Mouse (Mus musculus): ENCODE data around the gene Rai14. TPM values are rescaled to one million over a fixed set of nuclear protein-coding genes. Genes with fewer than 3 reads are reported as not detected.

The Rai14 gene
- polyA plus RNA-seq, 1 experiment from 2014 or later, result 81.3 TPM

DNA sequence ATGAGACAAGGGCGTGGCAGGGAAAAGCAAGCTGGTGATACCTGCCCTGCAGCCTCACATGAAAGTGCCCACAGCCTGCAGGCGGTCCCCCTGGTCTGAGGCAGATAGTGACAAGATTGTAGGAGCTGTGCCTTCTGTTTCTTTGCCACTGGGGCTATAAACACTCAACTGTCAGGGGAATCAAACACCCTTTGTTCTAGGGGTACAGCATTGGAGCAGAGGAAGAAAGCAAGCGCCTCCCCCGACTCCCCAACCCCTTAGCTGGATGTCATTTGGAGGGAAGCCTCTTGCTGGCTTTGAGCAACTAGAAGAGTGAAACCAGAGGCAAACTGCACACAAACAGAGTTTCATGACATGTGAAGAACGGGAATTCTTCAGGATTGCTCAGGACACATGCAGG, 8.7 kb downstream of the Rai14 start:
- no peak for ATAC-seq (ENCODE audit: low FRiP score, low read depth)
- Histone ChIP-seq H3K9ac (replicated peaks) (no peak overlapping the region), H3K36me3 (peaks cover 27% of the 10 kb centered on the region; the same call in 1 of the 2 replicates), H3K4me1 (peaks cover 8% of the 10 kb centered on the region; the same call in 1 of the 2 replicates), H3K4me3 (no peak overlapping the region), H3K9me3 (no peaks in the 10 kb centered on the region), H3K4me2 (replicated peaks) (no peak overlapping the region), H3K27ac (replicated peaks) (no peak overlapping the region), H3K27me3 (no peaks in the 10 kb centered on the region)
- 80% methylated on average over 5 of the region's 5 CpGs for WGBS

DNA sequence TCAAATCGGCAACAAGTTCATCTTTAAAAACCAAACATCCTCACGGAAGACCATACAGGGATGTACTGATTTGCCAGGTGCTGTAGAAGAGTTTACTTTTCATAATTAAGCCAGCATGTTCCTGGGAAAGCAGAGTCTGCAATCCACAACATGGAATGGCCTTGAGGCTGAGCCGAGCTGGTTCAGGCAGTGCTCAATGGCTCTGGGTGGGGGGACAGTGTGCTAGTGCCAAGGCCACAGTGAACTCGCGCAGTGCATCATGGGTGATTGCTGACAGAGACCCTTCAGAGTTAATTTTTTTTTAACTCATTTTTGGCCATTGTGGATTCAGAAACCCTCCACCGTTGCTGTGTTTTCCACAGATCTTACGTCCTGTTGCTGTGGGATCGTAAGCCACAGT, 10.1 kb downstream of the Rai14 start:
- Histone ChIP-seq H3K36me3 (peaks cover 24% of the 10 kb centered on the region; the same call in 1 of the 2 replicates), H3K27ac (replicated peaks) (no peak overlapping the region), H3K9ac (replicated peaks) (no peak overlapping the region), H3K4me2 (replicated peaks) (no peak overlapping the region), H3K27me3 (no peaks in the 10 kb centered on the region), H3K4me1 (peaks cover 8% of the 10 kb centered on the region; the same call in 1 of the 2 replicates), H3K9me3 (no peaks in the 10 kb centered on the region), H3K4me3 (no peak overlapping the region)
- ATAC-seq (ENCODE audit: low FRiP score, low read depth), result no peak
- WGBS, result 92% methylated on average over 8 of the region's 8 CpGs

- no peaks in the 10 kb centered on the region for H3K9me3 ChIP-seq
- H3K4me3 ChIP-seq, result no peak overlapping the region
- H3K4me1 ChIP-seq, result peaks cover 16% of the 10 kb centered on the region
- peaks cover 11% of the 10 kb centered on the region; the same call in 1 of the 2 replicates for H3K36me3 ChIP-seq
- H3K27me3 ChIP-seq, result no peaks in the 10 kb centered on the region
- H3K27ac ChIP-seq (replicated peaks), result no peak overlapping the region
- 89% methylated on average over 5 of the region's 5 CpGs for WGBS
- ATAC-seq (ENCODE audit: low FRiP score, low read depth), result no peak
- H3K4me2 ChIP-seq (replicated peaks), result no peak overlapping the region
- H3K9ac ChIP-seq (replicated peaks), result no peak overlapping the region
Measured at GRCm38 (mm10) chr15:10701571-10701970, 12.9 kb downstream of the Rai14 start.

- Histone ChIP-seq H3K4me2 (replicated peaks) (no peak overlapping the region), H3K9ac (replicated peaks) (no peak overlapping the region), H3K4me1 (peaks cover 19% of the 10 kb centered on the region), H3K4me3 (no peak overlapping the region), H3K27ac (replicated peaks) (no peak overlapping the region), H3K27me3 (no peaks in the 10 kb centered on the region), H3K36me3 (peaks cover 9% of the 10 kb centered on the region; the same call in 1 of the 2 replicates), H3K9me3 (no peaks in the 10 kb centered on the region)
- ATAC-seq (ENCODE audit: low FRiP score, low read depth), result no peak
- 96% methylated on average over 9 of the region's 9 CpGs for WGBS
Measured at GRCm38 (mm10) chr15:10700891-10701466, 13.4 kb downstream of the Rai14 start.

- Histone ChIP-seq H3K4me1 (peaks cover 21% of the 10 kb centered on the region), H3K9ac (replicated peaks) (no peak overlapping the region), H3K27ac (replicated peaks) (no peak overlapping the region), H3K27me3 (no peaks in the 10 kb centered on the region), H3K4me3 (no peak overlapping the region), H3K9me3 (no peaks in the 10 kb centered on the region), H3K4me2 (replicated peaks) (no peak overlapping the region), H3K36me3 (peaks cover 8% of the 10 kb centered on the region; the same call in 1 of the 2 replicates)
- WGBS, result 71% methylated on average over 8 of the region's 8 CpGs
- ATAC-seq (ENCODE audit: low FRiP score, low read depth), result no peak
Measured at GRCm38 (mm10) chr15:10696478-10697234, 17.8 kb downstream of the Rai14 start.

GRCm38 (mm10) chr15:10692627-10693026, 21.8 kb downstream of the Rai14 start:
- Histone ChIP-seq H3K4me3 (no peak overlapping the region), H3K9me3 (no peaks in the 10 kb centered on the region), H3K4me1 (peaks cover 20% of the 10 kb centered on the region), H3K9ac (replicated peaks) (no peak overlapping the region), H3K36me3 (peaks cover 22% of the 10 kb centered on the region), H3K27me3 (no peaks in the 10 kb centered on the region), H3K4me2 (replicated peaks) (no peak overlapping the region), H3K27ac (replicated peaks) (no peak overlapping the region)
- 79% methylated on average over 4 of the region's 4 CpGs for WGBS
- no peak for ATAC-seq (ENCODE audit: low FRiP score, low read depth)

GRCm38 (mm10) chr15:10691481-10691880, 22.9 kb downstream of the Rai14 start:
- no peaks in the 10 kb centered on the region for H3K27me3 ChIP-seq
- ATAC-seq (ENCODE audit: low FRiP score, low read depth), result no peak
- 61% methylated on average over 6 of the region's 6 CpGs for WGBS

DNA sequence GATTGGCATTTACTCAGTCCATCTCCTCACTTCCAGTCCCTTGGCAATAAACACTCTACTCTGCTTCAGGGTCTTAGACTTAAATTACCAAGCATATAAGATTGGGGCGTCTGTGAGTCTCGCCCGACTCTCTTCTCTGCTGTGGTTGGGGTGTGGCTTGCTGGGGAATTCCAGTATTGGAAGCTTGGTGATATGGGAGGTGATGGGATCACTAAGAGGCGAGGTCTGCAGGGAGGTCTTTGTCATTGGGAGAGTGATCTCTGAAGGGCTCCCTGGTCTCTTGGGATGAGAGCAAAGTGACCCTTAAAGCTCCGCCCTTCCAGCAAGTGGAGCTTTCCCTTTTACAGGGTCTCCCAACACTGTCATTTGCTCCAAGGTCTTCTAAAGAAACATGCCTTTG, 23.5 kb downstream of the Rai14 start:
- Histone ChIP-seq H3K4me1 (peaks cover 10% of the 10 kb centered on the region; the same call in 1 of the 2 replicates), H3K4me3 (no peak overlapping the region), H3K9ac (replicated peaks) (no peak overlapping the region), H3K36me3 (peaks cover 24% of the 10 kb centered on the region), H3K27me3 (no peaks in the 10 kb centered on the region), H3K4me2 (replicated peaks) (no peak overlapping the region), H3K27ac (replicated peaks) (no peak overlapping the region), H3K9me3 (no peaks in the 10 kb centered on the region)
- ATAC-seq (ENCODE audit: low FRiP score, low read depth), result no peak
- WGBS, result 88% methylated on average over 5 of the region's 5 CpGs

More at GRCm38 (mm10) chr15:10691481-10691880, 22.9 kb downstream of the Rai14 start:
- H3K4me2 ChIP-seq (replicated peaks), result no peak overlapping the region
- H3K4me3 ChIP-seq, result no peak overlapping the region
- no peak overlapping the region for H3K27ac ChIP-seq (replicated peaks)
- H3K36me3 ChIP-seq, result peaks cover 22% of the 10 kb centered on the region
- H3K9ac ChIP-seq (replicated peaks), result no peak overlapping the region
- peaks cover 12% of the 10 kb centered on the region for H3K4me1 ChIP-seq
- H3K9me3 ChIP-seq, result no peaks in the 10 kb centered on the region

- H3K9me3 ChIP-seq, result no peaks in the 10 kb centered on the region
- H3K27ac ChIP-seq (replicated peaks), result no peak overlapping the region
- peaks cover 13% of the 10 kb centered on the region; the same call in 1 of the 2 replicates for H3K4me1 ChIP-seq
- H3K9ac ChIP-seq (replicated peaks), result no peak overlapping the region
- 85% methylated on average over 13 of the region's 13 CpGs for WGBS
- no peak overlapping the region for H3K4me2 ChIP-seq (replicated peaks)
- no peak overlapping the region for H3K4me3 ChIP-seq
- H3K36me3 ChIP-seq, result peaks cover 25% of the 10 kb centered on the region
- no peaks in the 10 kb centered on the region for H3K27me3 ChIP-seq
- no peak for ATAC-seq (ENCODE audit: low FRiP score, low read depth)
Measured at GRCm38 (mm10) chr15:10690219-10690618, 24.2 kb downstream of the Rai14 start.

GRCm38 (mm10) chr15:10689304-10689703, 25.1 kb downstream of the Rai14 start:
- 96% methylated on average over 11 of the region's 11 CpGs for WGBS
- H3K27ac ChIP-seq (replicated peaks), result no peak overlapping the region
- H3K9ac ChIP-seq (replicated peaks), result no peak overlapping the region
- H3K4me2 ChIP-seq (replicated peaks), result no peak overlapping the region
- H3K27me3 ChIP-seq, result no peaks in the 10 kb centered on the region
- H3K9me3 ChIP-seq, result no peaks in the 10 kb centered on the region
- peaks cover 25% of the 10 kb centered on the region for H3K36me3 ChIP-seq
- H3K4me1 ChIP-seq, result peaks cover 13% of the 10 kb centered on the region; the same call in 1 of the 2 replicates
- ATAC-seq (ENCODE audit: low FRiP score, low read depth), result no peak
- H3K4me3 ChIP-seq, result no peak overlapping the region

- Histone ChIP-seq H3K27ac (replicated peaks) (no peak overlapping the region), H3K9ac (replicated peaks) (no peak overlapping the region), H3K9me3 (no peaks in the 10 kb centered on the region), H3K36me3 (peaks cover 25% of the 10 kb centered on the region), H3K4me2 (replicated peaks) (no peak overlapping the region), H3K27me3 (no peaks in the 10 kb centered on the region), H3K4me1 (peaks cover 13% of the 10 kb centered on the region; the same call in 1 of the 2 replicates), H3K4me3 (no peak overlapping the region)
- no peak for ATAC-seq (ENCODE audit: low FRiP score, low read depth)
- WGBS, result 90% methylated on average over 5 of the region's 5 CpGs
Measured at GRCm38 (mm10) chr15:10688686-10689085, 25.7 kb downstream of the Rai14 start.

DNA sequence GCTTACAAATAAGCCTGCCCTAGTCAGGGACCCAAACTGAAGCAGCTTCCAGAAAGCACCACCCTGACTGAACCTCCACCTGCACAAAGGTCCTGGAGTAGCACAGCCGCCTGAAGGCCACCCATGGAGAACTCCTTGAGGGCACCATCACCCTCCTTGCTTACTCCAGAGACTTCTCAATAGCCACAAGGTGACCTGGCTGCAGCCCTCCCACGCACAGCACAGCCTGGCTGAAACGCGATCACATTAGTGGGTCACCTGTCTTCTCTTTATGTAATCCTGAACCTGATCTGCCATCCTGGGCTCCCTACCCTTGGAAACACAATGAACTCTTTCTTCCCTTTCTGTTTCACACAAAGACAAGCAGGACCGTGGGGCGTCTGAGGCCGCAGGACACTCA, 27.1 kb downstream of the Rai14 start:
- Histone ChIP-seq H3K4me1 (0 out of 2 replicates have a peak, but pooled peaks cover 6% of the 10 kb centered on the region), H3K4me2 (replicated peaks) (no peak overlapping the region), H3K36me3 (peaks cover 25% of the 10 kb centered on the region), H3K4me3 (no peak overlapping the region), H3K9ac (replicated peaks) (no peak overlapping the region), H3K9me3 (no peaks in the 10 kb centered on the region), H3K27ac (replicated peaks) (no peak overlapping the region), H3K27me3 (no peaks in the 10 kb centered on the region)
- 69% methylated on average over 7 of the region's 7 CpGs for WGBS
- ATAC-seq (ENCODE audit: low FRiP score, low read depth), result no peak
